Mouse (Mus musculus): ENCODE measurements around the gene Otud7b. TPM values are rescaled to one million over a fixed set of nuclear protein-coding genes. Genes with fewer than 3 reads are reported as not detected.

Gene Otud7b
- 19.7 TPM for polyA plus RNA-seq (2017; shearing (Covaris generic))

GRCm38 (mm10) chr3:96104261-96105065, at the start of gene Otud7b:
Otud7b (plus strand) TSS chr3:96104527.

GRCm38 (mm10) chr3:96058231-96058896, 46.0 kb upstream of the Otud7b start, which contains the start of gene Vps45:
Vps45 (minus strand) TSS chr3:96058466.

GRCm38 (mm10) chr3:96161869-96162840, 57.8 kb downstream of the Otud7b start, which contains the start of gene Mtmr11:
Mtmr11 (plus strand) TSS chr3:96162004.

GRCm38 (mm10) chr3:96172197-96173178, 68.2 kb downstream of the Otud7b start, which contains the start of gene Sf3b4:
Sf3b4 (plus strand) TSS chr3:96172332.

GRCm38 (mm10) chr3:96180727-96181477, 76.6 kb downstream of the Otud7b start, which contains the start of gene Sv2a:
Sv2a (plus strand) TSS chr3:96181151.

Other genes starting within 250 kb of the Otud7b start
- 58.7 TPM for gene Prpf3, start 248.6 kb upstream of the Otud7b start, polyA plus RNA-seq (2017; shearing (Covaris generic))
- gene Mrps21, start 233.0 kb upstream of the Otud7b start, polyA plus RNA-seq (2017; shearing (Covaris generic)), result 216 TPM
- gene Ciart, start 222.3 kb upstream of the Otud7b start, polyA plus RNA-seq (2017; shearing (Covaris generic)), result 5.8 TPM
- not detected for gene BC028528, start 212.5 kb upstream of the Otud7b start, polyA plus RNA-seq (2017; shearing (Covaris generic))
- 63.2 TPM for gene Aph1a, start 210.6 kb upstream of the Otud7b start, polyA plus RNA-seq (2017; shearing (Covaris generic))
- not detected for gene Car14, start 199.8 kb upstream of the Otud7b start, polyA plus RNA-seq (2017; shearing (Covaris generic))
- gene Anp32e, start 175.3 kb upstream of the Otud7b start, polyA plus RNA-seq (2017; shearing (Covaris generic)), result 197 TPM
- 9.1 TPM for gene Plekho1, start 108.5 kb upstream of the Otud7b start, polyA plus RNA-seq (2017; shearing (Covaris generic))
- gene Vps45, start 46.1 kb upstream of the Otud7b start, polyA plus RNA-seq (2017; shearing (Covaris generic)), result 28.6 TPM
- 3.7 TPM for gene Mtmr11, start 57.5 kb downstream of the Otud7b start, polyA plus RNA-seq (2017; shearing (Covaris generic))
- 140 TPM for gene Sf3b4, start 67.8 kb downstream of the Otud7b start, polyA plus RNA-seq (2017; shearing (Covaris generic))
- gene Sv2a, start 76.6 kb downstream of the Otud7b start, polyA plus RNA-seq (2017; shearing (Covaris generic)), result 3.5 TPM
- gene Bola1, start 115.2 kb downstream of the Otud7b start, polyA plus RNA-seq (2017; shearing (Covaris generic)), result 32.6 TPM
- 0.95 TPM for gene Hist2h2ab, start 115.3 kb downstream of the Otud7b start, polyA plus RNA-seq (2017; shearing (Covaris generic))
- gene Hist2h2ac, start 116.4 kb downstream of the Otud7b start, polyA plus RNA-seq (2017; shearing (Covaris generic)), result 9.2 TPM
- 4.6 TPM for gene Hist2h2be, start 116.6 kb downstream of the Otud7b start, polyA plus RNA-seq (2017; shearing (Covaris generic))
- 0.77 TPM for gene Hist2h3c2, start 134.6 kb downstream of the Otud7b start, polyA plus RNA-seq (2017; shearing (Covaris generic))
- gene Hist2h2aa2, start 135.7 kb downstream of the Otud7b start, polyA plus RNA-seq (2017; shearing (Covaris generic)), result 73.7 TPM
- gene Hist2h2aa1, start 141.0 kb downstream of the Otud7b start, polyA plus RNA-seq (2017; shearing (Covaris generic)), result not detected
- gene Hist2h3c1, start 142.2 kb downstream of the Otud7b start, polyA plus RNA-seq (2017; shearing (Covaris generic)), result not detected
- gene Hist2h4, start 158.8 kb downstream of the Otud7b start, polyA plus RNA-seq (2017; shearing (Covaris generic)), result 4.2 TPM
- gene Hist2h3b, start 164.1 kb downstream of the Otud7b start, polyA plus RNA-seq (2017; shearing (Covaris generic)), result 7.6 TPM
- gene Hist2h2bb, start 165.2 kb downstream of the Otud7b start, polyA plus RNA-seq (2017; shearing (Covaris generic)), result 5.4 TPM
- 0.20 TPM for gene Fcgr1, start 189.4 kb downstream of the Otud7b start, polyA plus RNA-seq (2017; shearing (Covaris generic))